Mouse (Mus musculus) spleen, postnatal 0 days (tissue): ENCODE measurements around the gene Xlr3b. TPM values are rescaled to one million over a fixed set of nuclear protein-coding genes. Genes with fewer than 3 reads are reported as not detected.

ENCODE experiments used
- polyA plus RNA-seq: library from polyadenylated mRNA; unstranded; fragments of >200 nt; fragmentation: Nextera tagmentation; extraction: Ambion mirVana; gene quantifications from 2 replicates; pipeline ENCODE4 v1.2.1, GENCODE M21; 2015

Xlr3b gene
- 0.99 and 2.5 TPM in 2 replicates for polyA plus RNA-seq

DNA sequence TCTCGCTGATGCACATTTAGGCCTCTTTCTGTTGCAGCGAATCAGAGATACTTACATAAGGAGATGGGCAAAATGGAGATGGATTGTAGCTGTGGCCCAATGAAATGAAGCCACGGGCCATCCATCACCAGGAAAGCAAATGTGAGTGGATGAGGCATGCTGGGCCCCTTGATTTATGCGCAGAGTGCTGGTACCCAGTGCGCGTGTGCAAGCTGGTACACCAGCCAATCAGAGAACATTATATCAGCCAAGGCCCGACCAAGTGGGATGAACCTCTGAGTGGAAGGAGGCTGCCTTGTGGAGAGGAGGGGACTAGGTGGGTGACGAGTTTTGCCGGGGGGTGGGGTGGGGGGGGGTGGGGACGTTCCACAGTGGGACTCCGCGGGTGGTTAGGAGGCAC is at the start of gene Xlr3b:
TSS of gene Xlr3b (plus strand) at position 274 of the 400 bp plus-strand sequence.

GRCm38 (mm10) chrX:73148496-73148895 is 43.5 kb upstream of the Xlr3b start, which contains the start of gene Xlr5b:
TSS of gene Xlr5b (plus strand) at chrX:73148796.

DNA sequence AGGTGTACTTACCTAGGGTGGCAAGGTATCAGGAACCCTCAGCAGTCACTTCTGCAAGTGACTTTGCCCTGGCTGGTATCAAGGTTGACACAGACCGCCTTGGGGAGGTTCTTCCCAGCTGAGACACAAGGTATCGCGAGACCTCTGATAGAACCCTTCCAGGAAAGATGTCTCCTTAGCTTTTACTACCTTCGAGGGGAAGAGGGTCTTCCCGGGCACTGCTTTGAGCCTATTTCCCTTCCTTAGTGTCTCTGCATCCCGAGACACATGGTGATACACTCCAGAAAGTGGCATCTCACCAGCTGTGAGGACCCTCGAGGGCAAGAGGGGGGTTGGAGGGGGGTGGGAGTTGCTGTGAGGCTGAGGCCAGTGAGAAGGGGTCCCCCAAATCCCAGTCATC is 42.7 kb upstream of the Xlr3b start, which contains the start of gene DXBay18:
TSS of gene DXBay18 (minus strand) at position 101 of the 400 bp plus-strand sequence.

DNA sequence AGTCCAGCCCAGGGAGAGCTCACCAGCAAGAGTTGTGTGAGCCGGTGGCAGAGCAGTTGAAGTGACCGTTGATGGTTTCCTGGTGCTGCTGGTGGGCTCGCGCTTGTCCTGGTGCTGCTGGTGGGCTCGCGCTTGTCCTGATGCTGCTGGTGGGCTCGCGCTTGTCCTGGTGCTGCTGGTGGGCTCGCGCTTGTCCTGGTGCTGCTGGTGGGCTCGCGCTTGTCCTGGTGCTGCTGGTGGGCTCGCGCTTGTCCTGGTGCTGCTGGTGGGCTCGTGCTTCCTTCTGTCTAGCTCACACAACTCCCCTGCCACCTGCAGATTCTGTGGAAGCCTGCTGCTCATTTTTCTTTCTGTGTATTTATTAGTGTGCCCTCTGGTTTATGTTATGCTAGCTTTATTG is 15.1 kb upstream of the Xlr3b start, which contains the start of gene Spin2d:
TSS of gene Spin2d (minus strand) at position 101 of the 400 bp plus-strand sequence.

GRCm38 (mm10) chrX:73213819-73214564 is 22.0 kb downstream of the Xlr3b start, which contains the start of gene Xlr4b:
TSS of gene Xlr4b (plus strand) at chrX:73214333.

GRCm38 (mm10) chrX:73227914-73228605 is 36.1 kb downstream of the Xlr3b start, which contains the start of gene F8a:
TSS of gene F8a (plus strand) at chrX:73228291.

GRCm38 (mm10) chrX:73242821-73243325 is 50.9 kb downstream of the Xlr3b start, which contains the start of gene Xlr4c:
TSS of gene Xlr4c (minus strand) at chrX:73243130.

Other genes starting within 250 kb of the Xlr3b start
- 2.7 and 3.5 TPM in 2 replicates for gene Zfp185, start 204.9 kb upstream of the Xlr3b start, polyA plus RNA-seq
- not detected in 2 replicates for gene Pnma5, start 155.1 kb upstream of the Xlr3b start, polyA plus RNA-seq
- gene Pnma3, start 127.4 kb upstream of the Xlr3b start, polyA plus RNA-seq: not detected in 2 replicates
- gene Xlr4a, start 109.7 kb upstream of the Xlr3b start, polyA plus RNA-seq: 2.2 and 3.6 TPM in 2 replicates
- gene Xlr3a, start 95.1 kb upstream of the Xlr3b start, polyA plus RNA-seq: 0.69 and 0.72 TPM in 2 replicates
- gene Gm14685, start 75.2 kb upstream of the Xlr3b start, polyA plus RNA-seq: not detected in 2 replicates
- not detected in 2 replicates for gene Xlr5b, start 43.4 kb upstream of the Xlr3b start, polyA plus RNA-seq
- not detected in 2 replicates for gene DXBay18, start 42.8 kb upstream of the Xlr3b start, polyA plus RNA-seq
- not detected in 2 replicates for gene Spin2d, start 15.2 kb upstream of the Xlr3b start, polyA plus RNA-seq
- 3.2 and 4.1 TPM in 2 replicates for gene Xlr4b, start 22.1 kb downstream of the Xlr3b start, polyA plus RNA-seq
- gene F8a, start 36.1 kb downstream of the Xlr3b start, polyA plus RNA-seq: 6.4 and 8.1 TPM in 2 replicates
- 0.48 and 1.4 TPM in 2 replicates for gene Xlr4c, start 50.9 kb downstream of the Xlr3b start, polyA plus RNA-seq
- not detected in 2 replicates for gene Xlr3c, start 73.2 kb downstream of the Xlr3b start, polyA plus RNA-seq
- gene Xlr5a, start 100.8 kb downstream of the Xlr3b start, polyA plus RNA-seq: not detected in 2 replicates
- not detected in 2 replicates for gene Xlr5c, start 100.8 kb downstream of the Xlr3b start, polyA plus RNA-seq
- not detected in 2 replicates for gene Gm45015, start 144.6 kb downstream of the Xlr3b start, polyA plus RNA-seq
- 1.9 and 2.4 TPM in 2 replicates for gene Zfp275, start 150.4 kb downstream of the Xlr3b start, polyA plus RNA-seq
- gene Gm18336, start 206.5 kb downstream of the Xlr3b start, polyA plus RNA-seq: not detected in 2 replicates
- gene Zfp92, start 218.9 kb downstream of the Xlr3b start, polyA plus RNA-seq: not detected in 2 replicates
- not detected in 2 replicates for gene Trex2, start 243.1 kb downstream of the Xlr3b start, polyA plus RNA-seq